Mouse (Mus musculus): ENCODE results near the gene Spin2-ps6. TPM values are rescaled to one million over a fixed set of nuclear protein-coding genes. Genes with fewer than 3 reads are reported as not detected.
"Not testable (repeated sequence)": the region's sequence is repeated elsewhere in the genome, so short reads cannot be mapped to it uniquely, and the experiment has no call there.

Gene Spin2-ps6
- not detected for total RNA-seq (2021)
- long read RNA-seq, experiment 1, result 0 reads
- long read RNA-seq, experiment 2, result 0 reads

DNA sequence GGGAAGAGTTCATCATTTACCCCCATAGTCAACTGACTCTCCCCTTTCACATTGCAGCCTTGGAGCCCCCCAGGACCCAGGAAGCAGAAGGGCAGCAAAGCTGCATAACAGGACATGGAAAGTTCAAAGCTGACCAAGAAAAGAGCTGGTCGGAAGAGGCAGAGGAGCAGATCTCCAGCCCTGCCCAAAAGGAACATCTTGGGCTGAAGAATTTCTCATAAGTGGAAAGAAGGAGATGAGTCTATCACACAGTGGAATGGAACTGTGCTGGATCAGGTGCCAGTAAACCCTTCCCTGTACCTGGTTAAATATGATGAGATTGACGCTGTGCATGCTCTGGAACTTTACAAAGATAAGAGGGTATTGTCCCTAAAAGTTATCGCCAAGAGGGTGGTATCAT is at the start of gene Spin2-ps6:
Spin2-ps6 (plus strand) TSS at position 301 of the 400 bp plus-strand sequence.
- not testable (repeated sequence) for DNase-seq

Other genes starting within 250 kb of the Spin2-ps6 start
- not detected for gene Btbd35f12, start 78.5 kb downstream of the Spin2-ps6 start, total RNA-seq (2021)

Measured in adrenal gland, postnatal 10 days (tissue).